Mouse (Mus musculus) kidney, adult 18-20 months (tissue): ENCODE measurements around the gene Eef1g.

Source experiments
- DNase-seq: peaks from one replicate; pipeline ENCODE4 v3.0.0; 2021

The Eef1g gene

GRCm38 (mm10) chr19:8966590-8967372 is at the start of gene Eef1g:
Gene Eef1g (plus strand): TSS chr19:8967041.
- DNase-seq: peak; percentile 98

GRCm38 (mm10) chr19:8919000-8919399 is 47.8 kb upstream of the Eef1g start:
- no peak for DNase-seq

GRCm38 (mm10) chr19:8919684-8920072 is 47.2 kb upstream of the Eef1g start:
- no peak for DNase-seq

- peak; percentile 98 for DNase-seq
Measured at GRCm38 (mm10) chr19:8920073-8920736, 46.6 kb upstream of the Eef1g start, which contains the start of gene B3gat3. Gene B3gat3 (plus strand): TSS chr19:8920374.

- DNase-seq: peak; percentile 21
Measured at GRCm38 (mm10) chr19:8920836-8921291, 46.0 kb upstream of the Eef1g start.

GRCm38 (mm10) chr19:8921741-8922140 is 45.1 kb upstream of the Eef1g start:
- DNase-seq: no peak

- DNase-seq: no peak
Measured at GRCm38 (mm10) chr19:8926766-8927165, 40.1 kb upstream of the Eef1g start.

- DNase-seq: no peak
Measured at GRCm38 (mm10) chr19:8927891-8928525, 38.8 kb upstream of the Eef1g start.

- no peak for DNase-seq
Measured at GRCm38 (mm10) chr19:8928689-8929223, 38.1 kb upstream of the Eef1g start.

GRCm38 (mm10) chr19:8929224-8930088 is 37.4 kb upstream of the Eef1g start, which contains the start of the genes Rom1 and Eml3:
Gene Rom1 (minus strand): TSS chr19:8929356.
Gene Eml3 (plus strand): TSS chr19:8929552.
- DNase-seq: peak; percentile 95

GRCm38 (mm10) chr19:8930117-8930516 is 36.7 kb upstream of the Eef1g start:
- DNase-seq: no peak

- DNase-seq: no peak
Measured at GRCm38 (mm10) chr19:8930771-8931170, 36.1 kb upstream of the Eef1g start.

GRCm38 (mm10) chr19:8936736-8937135 is 30.1 kb upstream of the Eef1g start:
- no peak for DNase-seq

GRCm38 (mm10) chr19:8940526-8941133 is 26.2 kb upstream of the Eef1g start:
- no peak for DNase-seq

- DNase-seq: no peak
Measured at GRCm38 (mm10) chr19:8941136-8941514, 25.7 kb upstream of the Eef1g start.

- peak; percentile 95 for DNase-seq
Measured at GRCm38 (mm10) chr19:8941515-8942217, 25.2 kb upstream of the Eef1g start, which contains the start of gene Mta2. Gene Mta2 (plus strand): TSS chr19:8941875.

GRCm38 (mm10) chr19:8942276-8942964 is 24.4 kb upstream of the Eef1g start:
- DNase-seq: no peak

GRCm38 (mm10) chr19:8943047-8943446 is 23.8 kb upstream of the Eef1g start:
- DNase-seq: no peak

- DNase-seq: no peak
Measured at GRCm38 (mm10) chr19:8944062-8944461, 22.8 kb upstream of the Eef1g start.

GRCm38 (mm10) chr19:8944750-8945149 is 22.1 kb upstream of the Eef1g start:
- DNase-seq: peak; percentile 72
